Mouse (Mus musculus): ENCODE measurements around the gene Catsper3. TPM values are rescaled to one million over a fixed set of nuclear protein-coding genes. Genes with fewer than 3 reads are reported as not detected.

Gene Catsper3
- polyA plus RNA-seq, 1 experiment, result not detected

- Histone ChIP-seq H3K4me3 (ENCODE audit: low read depth, low read length) (no peak overlapping the region), H3K4me1 (ENCODE audit: control insufficient read depth, insufficient read depth, insufficient read length, low read length) (no peaks in the 10 kb centered on the region), H3K27ac (ENCODE audit: insufficient read depth, low read depth, low read length) (no peak overlapping the region), H3K36me3 (ENCODE audit: control insufficient read depth, insufficient read depth, low read length) (no peaks in the 10 kb centered on the region), H3K27me3 (ENCODE audit: control insufficient read depth, insufficient read depth, low read length) (no peaks in the 10 kb centered on the region)
- TF ChIP-seq POLR2A (IDR thresholded peaks at IDR 0.05; ENCODE audit: low read depth, low read length) (no peak), CTCF (IDR thresholded peaks at IDR 0.05; ENCODE audit: extremely low read depth, insufficient read length, insufficient replicate concordance, low read depth, low read length) (no peak)
- 79% methylated on average over 10 of the region's 10 CpGs for WGBS
Observed at GRCm38 (mm10) chr13:55761486-55761885, 22.9 kb upstream of the Catsper3 start.

- no peak overlapping the region for H3K4me3 ChIP-seq (ENCODE audit: low read depth, low read length)
- H3K4me1 ChIP-seq (ENCODE audit: control insufficient read depth, insufficient read depth, insufficient read length, low read length), result no peaks in the 10 kb centered on the region
- 91% methylated on average over 7 of the region's 7 CpGs for WGBS
- H3K27ac ChIP-seq (ENCODE audit: insufficient read depth, low read depth, low read length), result no peak overlapping the region
- H3K27me3 ChIP-seq (ENCODE audit: control insufficient read depth, insufficient read depth, low read length), result no peaks in the 10 kb centered on the region
- no peaks in the 10 kb centered on the region for H3K36me3 ChIP-seq (ENCODE audit: control insufficient read depth, insufficient read depth, low read length)
- TF ChIP-seq POLR2A (IDR thresholded peaks at IDR 0.05; ENCODE audit: low read depth, low read length), result no peak
- no peak for TF ChIP-seq CTCF (IDR thresholded peaks at IDR 0.05; ENCODE audit: extremely low read depth, insufficient read length, insufficient replicate concordance, low read depth, low read length)
Observed at GRCm38 (mm10) chr13:55774352-55774751, 10.0 kb upstream of the Catsper3 start.

GRCm38 (mm10) chr13:55775056-55775455 is 9.3 kb upstream of the Catsper3 start:
- H3K4me1 ChIP-seq (ENCODE audit: control insufficient read depth, insufficient read depth, insufficient read length, low read length), result no peaks in the 10 kb centered on the region
- TF ChIP-seq POLR2A (IDR thresholded peaks at IDR 0.05; ENCODE audit: low read depth, low read length), result no peak
- no peak for TF ChIP-seq CTCF (IDR thresholded peaks at IDR 0.05; ENCODE audit: extremely low read depth, insufficient read length, insufficient replicate concordance, low read depth, low read length)
- no peak overlapping the region for H3K4me3 ChIP-seq (ENCODE audit: low read depth, low read length)
- H3K27me3 ChIP-seq (ENCODE audit: control insufficient read depth, insufficient read depth, low read length), result no peaks in the 10 kb centered on the region
- no peak overlapping the region for H3K27ac ChIP-seq (ENCODE audit: insufficient read depth, low read depth, low read length)
- WGBS, result 39% methylated on average over 11 of the region's 11 CpGs
- H3K36me3 ChIP-seq (ENCODE audit: control insufficient read depth, insufficient read depth, low read length), result no peaks in the 10 kb centered on the region

GRCm38 (mm10) chr13:55786120-55786519 is 1.8 kb downstream of the Catsper3 start:
- no peaks in the 10 kb centered on the region for H3K36me3 ChIP-seq (ENCODE audit: control insufficient read depth, insufficient read depth, low read length)
- 20% methylated on average over 11 of the region's 11 CpGs for WGBS
- TF ChIP-seq POLR2A (IDR thresholded peaks at IDR 0.05; ENCODE audit: low read depth, low read length), result no peak
- no peak for TF ChIP-seq CTCF (IDR thresholded peaks at IDR 0.05; ENCODE audit: extremely low read depth, insufficient read length, insufficient replicate concordance, low read depth, low read length)
- no peak overlapping the region for H3K27ac ChIP-seq (ENCODE audit: insufficient read depth, low read depth, low read length)
- no peaks in the 10 kb centered on the region for H3K27me3 ChIP-seq (ENCODE audit: control insufficient read depth, insufficient read depth, low read length)
- H3K4me3 ChIP-seq (ENCODE audit: low read depth, low read length), result 0 out of 2 replicates have a peak overlapping the region, but pooled peaks have one; percentile 24
- H3K4me1 ChIP-seq (ENCODE audit: control insufficient read depth, insufficient read depth, insufficient read length, low read length), result peaks cover 2% of the 10 kb centered on the region; the same call in 1 of the 2 replicates

- Histone ChIP-seq H3K27ac (ENCODE audit: insufficient read depth, low read depth, low read length) (no peak overlapping the region), H3K4me1 (ENCODE audit: control insufficient read depth, insufficient read depth, insufficient read length, low read length) (no peaks in the 10 kb centered on the region), H3K36me3 (ENCODE audit: control insufficient read depth, insufficient read depth, low read length) (no peaks in the 10 kb centered on the region), H3K4me3 (ENCODE audit: low read depth, low read length) (no peak overlapping the region), H3K27me3 (ENCODE audit: control insufficient read depth, insufficient read depth, low read length) (no peaks in the 10 kb centered on the region)
- TF ChIP-seq CTCF (IDR thresholded peaks at IDR 0.05; ENCODE audit: extremely low read depth, insufficient read length, insufficient replicate concordance, low read depth, low read length), result no peak
- TF ChIP-seq POLR2A (IDR thresholded peaks at IDR 0.05; ENCODE audit: low read depth, low read length), result no peak
- WGBS, result 82% methylated on average over 2 of the region's 2 CpGs
Observed at GRCm38 (mm10) chr13:55801246-55801645, 16.9 kb downstream of the Catsper3 start.

GRCm38 (mm10) chr13:55803973-55804372 is 19.6 kb downstream of the Catsper3 start:
- WGBS, result 91% methylated on average over 1 of the region's 1 CpGs
- Histone ChIP-seq H3K4me1 (ENCODE audit: control insufficient read depth, insufficient read depth, insufficient read length, low read length) (no peaks in the 10 kb centered on the region), H3K27me3 (ENCODE audit: control insufficient read depth, insufficient read depth, low read length) (no peaks in the 10 kb centered on the region), H3K4me3 (ENCODE audit: low read depth, low read length) (no peak overlapping the region), H3K27ac (ENCODE audit: insufficient read depth, low read depth, low read length) (no peak overlapping the region), H3K36me3 (ENCODE audit: control insufficient read depth, insufficient read depth, low read length) (no peaks in the 10 kb centered on the region)
- TF ChIP-seq CTCF (IDR thresholded peaks at IDR 0.05; ENCODE audit: extremely low read depth, insufficient read length, insufficient replicate concordance, low read depth, low read length) (no peak), POLR2A (IDR thresholded peaks at IDR 0.05; ENCODE audit: low read depth, low read length) (no peak)

GRCm38 (mm10) chr13:55809041-55809623 is 24.8 kb downstream of the Catsper3 start:
- no peaks in the 10 kb centered on the region; the same call in 1 of the 2 replicates for H3K4me1 ChIP-seq (ENCODE audit: control insufficient read depth, insufficient read depth, insufficient read length, low read length)
- WGBS, result 76% methylated on average over 7 of the region's 7 CpGs
- no peaks in the 10 kb centered on the region for H3K36me3 ChIP-seq (ENCODE audit: control insufficient read depth, insufficient read depth, low read length)
- H3K27me3 ChIP-seq (ENCODE audit: control insufficient read depth, insufficient read depth, low read length), result no peaks in the 10 kb centered on the region
- H3K27ac ChIP-seq (ENCODE audit: insufficient read depth, low read depth, low read length), result no peak overlapping the region
- H3K4me3 ChIP-seq (ENCODE audit: low read depth, low read length), result no peak overlapping the region
- TF ChIP-seq POLR2A (IDR thresholded peaks at IDR 0.05; ENCODE audit: low read depth, low read length) (no peak), CTCF (IDR thresholded peaks at IDR 0.05; ENCODE audit: extremely low read depth, insufficient read length, insufficient replicate concordance, low read depth, low read length) (no peak)

All from small intestine, adult 2 months (tissue).